17 mouse cellular contexts compared by ENCODE assay signal in genomic region chr1:55185718-55186117, GRCm38 (mm10). TPM values are rescaled to one million over a fixed set of nuclear protein-coding genes. Genes with fewer than 3 reads are reported as not detected.
DNase-seq lines count a peak whose midpoint lies in the region; ATAC-seq and TF ChIP-seq lines count a peak whose summit lies in the region.
"Had no signal": no experiment of that assay in that cellular context is flagged by ENCODE, and none has a peak within 500 bp of the region (broad histone marks: within the 10 kb centered on the region; RNA-seq: fewer than 3 reads in every experiment).

No protein-coding gene starts in this region.

- dilution Hi-C loops in CH12.LX (cut with MboI; ENCODE audit: extremely low pct_ligation_motif_present, extremely low pct_unique_long_range_greater_than_20kb, low sequenced_read_pairs): no loop called here

- no peak for TF ChIP-seq POLR2A in liver, adult 2 months (IDR thresholded peaks at IDR 0.05; ENCODE audit: extremely low read depth, insufficient read depth, low read length)
- no peak for TF ChIP-seq POLR2A in CH12.LX (IDR thresholded peaks at IDR 0.05; ENCODE audit: low read depth, low read length)

- H3K4me2 ChIP-seq in liver, embryonic 11.5 days: no peak overlapping the region
- no peak overlapping the region for H3K4me2 ChIP-seq in CH12.LX (ENCODE audit: insufficient read depth, low read depth, poor library complexity, severe bottlenecking)
- H3K4me2 ChIP-seq: embryonic facial prominence, embryonic 13.5 days; forebrain, embryonic 13.5 days; neural tube, embryonic 13.5 days had no signal

- no peaks in the 10 kb centered on the region for H3K36me3 ChIP-seq in liver, adult 2 months (ENCODE audit: control insufficient read depth, insufficient read depth, low read length)
- no peaks in the 10 kb centered on the region for H3K36me3 ChIP-seq in liver, embryonic 11.5 days (ENCODE audit: control insufficient read depth, insufficient read depth, low read length)
- H3K36me3 ChIP-seq in CH12.LX (replicated peaks in 1 of 2; ENCODE audit: control insufficient read depth in 1 of 2, insufficient read depth in 1 of 2, low read length in 1 of 2): no peaks in the 10 kb centered on the region

- in situ Hi-C loops in CH12.LX (cut with MboI; ENCODE audit: low pct_ligation_motif_present, low pct_unique_long_range_greater_than_20kb, low sequenced_read_pairs): no loop called here

- TF ChIP-seq EP300 in CH12.LX (IDR thresholded peaks at IDR 0.05; ENCODE audit: low read length): no peak

- peak; percentile 50 for TF ChIP-seq RAD21 in CH12.LX (IDR thresholded peaks at IDR 0.05; ENCODE audit: low read depth, low read length)

- no peak overlapping the region for H3K9ac ChIP-seq in liver, adult 2 months (ENCODE audit: low read depth, low read length)
- H3K9ac ChIP-seq in liver, embryonic 11.5 days (ENCODE audit: low read depth, low read length): no peak overlapping the region
- no peak overlapping the region for H3K9ac ChIP-seq in CH12.LX (ENCODE audit: insufficient read depth, low read depth)
- H3K9ac ChIP-seq: embryonic facial prominence, embryonic 13.5 days; forebrain, embryonic 13.5 days; neural tube, embryonic 13.5 days had no signal

- 83% methylated on average over 6 of the region's 6 CpGs for WGBS in liver, adult 2 months
- 75% methylated on average over 6 of the region's 6 CpGs for WGBS in liver, embryonic 11.5 days

- no peaks in the 10 kb centered on the region for H3K79me2 ChIP-seq in liver, adult 2 months (ENCODE audit: control insufficient read depth, insufficient read depth, low read length)
- no peaks in the 10 kb centered on the region for H3K79me2 ChIP-seq in CH12.LX (replicated peaks; ENCODE audit: control insufficient read depth, extremely low read depth, insufficient read depth, poor library complexity, severe bottlenecking)

- TF ChIP-seq CTCF in liver, adult 2 months (IDR thresholded peaks at IDR 0.05; ENCODE audit: low read depth, low read length): peak; percentile 18; the same call in 1 of the 2 replicates
- TF ChIP-seq CTCF in CH12.LX (conservative IDR thresholded peaks at IDR 0.05 in 1 of 2, IDR thresholded peaks at IDR 0.05 in 1 of 2; ENCODE audit: low read depth in 2 of 2, low read length in 2 of 2): peak in 1 of 2 experiments; percentile 61; a peak in 2 of 4 replicates

- H3K4me1 ChIP-seq in liver, adult 2 months (ENCODE audit: control insufficient read depth, insufficient read depth, low read length): no peaks in the 10 kb centered on the region
- H3K4me1 ChIP-seq in liver, embryonic 11.5 days (replicated peaks; ENCODE audit: control insufficient read depth, insufficient read depth, low read length): no peaks in the 10 kb centered on the region
- H3K4me1 ChIP-seq in CH12.LX (ENCODE audit: control insufficient read depth in 1 of 2, insufficient read depth in 2 of 2): no peaks in the 10 kb centered on the region
- H3K4me1 ChIP-seq: embryonic facial prominence, embryonic 13.5 days; forebrain, embryonic 13.5 days; neural tube, embryonic 13.5 days had no signal

- H3K4me3 ChIP-seq in liver, adult 2 months (ENCODE audit: insufficient read depth, low read depth, low read length): no peak overlapping the region
- H3K4me3 ChIP-seq in liver, embryonic 11.5 days (ENCODE audit: low read depth, low read length): no peak overlapping the region
- H3K4me3 ChIP-seq in CH12.LX (replicated peaks in 1 of 3; ENCODE audit: low read depth in 2 of 3, low read length in 2 of 3, poor library complexity in 1 of 3): no peak overlapping the region
- H3K4me3 ChIP-seq: embryonic facial prominence, embryonic 13.5 days; forebrain, embryonic 13.5 days; neural tube, embryonic 13.5 days had no signal

- peak; percentile 30 for DNase-seq in CD4-positive, CD25-positive, alpha-beta regulatory T cell, adult 2 months (ENCODE audit: low read depth, low spot score)
- DNase-seq in liver, adult 2 months (ENCODE audit: extremely low read depth, low read depth, low spot score): peak; percentile 52
- no peak for DNase-seq in liver, embryonic 11.5 days (ENCODE audit: low spot score)
- peak; percentile 30 for DNase-seq in CH12.LX (ENCODE audit: extremely low read depth)
- DNase-seq in frontal cortex, postnatal 10 days (ENCODE audit: low spot score in 2 of 2): no peak
- DNase-seq in cerebellum, postnatal 25 days: no peak
- DNase-seq: B cell, adult 2 months; cerebellum, postnatal 10 days; left cerebral cortex, postnatal 4 days; lung, postnatal 10 days; midbrain, embryonic 14.5 days had no signal

- ATAC-seq in CD4-positive, CD25-positive, alpha-beta regulatory T cell, adult 4 months: no peak
- ATAC-seq in liver, embryonic 11.5 days (replicated peaks; ENCODE audit: low FRiP score): no peak
- peak; percentile 56; the same call in 1 of the 2 replicates for ATAC-seq in common myeloid progenitor, adult 5-6 weeks (replicated peaks; ENCODE audit: low read depth, poor library complexity, severe bottlenecking)
- ATAC-seq: forebrain, embryonic 13.5 days; intestine, embryonic 16.5 days had no signal

- no peak overlapping the region for H3K27ac ChIP-seq in liver, adult 2 months (replicated peaks; ENCODE audit: insufficient read depth, low read depth, low read length)
- no peak overlapping the region for H3K27ac ChIP-seq in liver, embryonic 11.5 days (ENCODE audit: low read depth, low read length)
- no peak overlapping the region for H3K27ac ChIP-seq in CH12.LX (ENCODE audit: insufficient read depth, low read depth)
- H3K27ac ChIP-seq: embryonic facial prominence, embryonic 13.5 days; forebrain, embryonic 13.5 days; neural tube, embryonic 13.5 days had no signal

- H3K27me3 ChIP-seq in liver, adult 2 months (ENCODE audit: control insufficient read depth, insufficient read depth, low read length): no peaks in the 10 kb centered on the region
- H3K27me3 ChIP-seq in liver, embryonic 11.5 days (replicated peaks; ENCODE audit: control insufficient read depth, insufficient read depth, low read length): no peaks in the 10 kb centered on the region
- H3K27me3 ChIP-seq in CH12.LX (replicated peaks): no peaks in the 10 kb centered on the region
- H3K27me3 ChIP-seq: embryonic facial prominence, embryonic 13.5 days; forebrain, embryonic 13.5 days; neural tube, embryonic 13.5 days had no signal

- no peaks in the 10 kb centered on the region for H3K9me3 ChIP-seq in liver, embryonic 11.5 days (ENCODE audit: control insufficient read depth, low read length)
- H3K9me3 ChIP-seq in CH12.LX (replicated peaks; ENCODE audit: low read length): no peaks in the 10 kb centered on the region
- H3K9me3 ChIP-seq: forebrain, embryonic 13.5 days had no signal

TF ChIP-seq in CH12.LX, 34 proteins besides CTCF, POLR2A, EP300 and RAD21:
- TF ChIP-seq SMC3 (IDR thresholded peaks at IDR 0.05; ENCODE audit: low read depth, low read length) (peak; percentile 28), CHD2 (IDR thresholded peaks at IDR 0.05; ENCODE audit: low read length) (no peak)

RNA-seq across cellular contexts. Expression of gene Rftn2, which starts 40.9 kb away (rescaled TPM):
- 1 to 10 TPM; 7.7 to 9.1 TPM for polyA plus RNA-seq in CD4-positive, CD25-positive, alpha-beta regulatory T cell, adult 4 months (2017; shearing (Covaris generic))
- total RNA-seq in liver, adult 2 months (2014; rRNA removed): 0.37 and 0.54 TPM in 2 replicates
- polyA plus RNA-seq in liver, adult 2 months (2012; rRNA removed): 0.24 and 0.29 TPM in 2 replicates
- 2.3 and 2.8 TPM in 2 replicates for polyA plus RNA-seq in liver, embryonic 11.5 days (2014; fragmentation: Nextera tagmentation; extraction: Ambion mirVana)
- total RNA-seq in CH12.LX (2012; rRNA removed): 0.88 and 1.4 TPM in 2 replicates
- total RNA-seq in CH12.LX (2014; rRNA removed): 0.96 and 1.1 TPM in 2 replicates
- polyA plus RNA-seq in CH12.LX (2012; ENCODE audit: insufficient read length, low read depth): 0.91 and 1.4 TPM in 2 replicates
- 2.5 and 2.7 TPM in 2 replicates for total RNA-seq in common myeloid progenitor, adult 5-6 weeks (2017)

RNA-seq across cellular contexts. Expression of gene Mars2, which starts 51.3 kb away (rescaled TPM):
- 1 to 10 TPM; 3.7 to 4.2 TPM for polyA plus RNA-seq in CD4-positive, CD25-positive, alpha-beta regulatory T cell, adult 4 months (2017; shearing (Covaris generic))
- total RNA-seq in liver, adult 2 months (2014; rRNA removed): 1.0 TPM in 2 replicates
- polyA plus RNA-seq in liver, adult 2 months (2012; rRNA removed): 0.67 and 0.75 TPM in 2 replicates
- 5.6 and 5.8 TPM in 2 replicates for polyA plus RNA-seq in liver, embryonic 11.5 days (2014; fragmentation: Nextera tagmentation; extraction: Ambion mirVana)
- total RNA-seq in CH12.LX (2012; rRNA removed) (4.5 and 5.7 TPM in 2 replicates), CH12.LX (2014; rRNA removed) (5.6 and 5.8 TPM in 2 replicates)
- polyA plus RNA-seq in CH12.LX (2012; ENCODE audit: insufficient read length, low read depth): 3.5 and 3.7 TPM in 2 replicates
- 10.1 and 10.9 TPM in 2 replicates for total RNA-seq in common myeloid progenitor, adult 5-6 weeks (2017)

RNA-seq across cellular contexts. Expression of gene Mob4, which starts 54.7 kb away (rescaled TPM):
- 100 to 1,000 TPM; 114 to 124 TPM for polyA plus RNA-seq in CD4-positive, CD25-positive, alpha-beta regulatory T cell, adult 4 months (2017; shearing (Covaris generic))
- total RNA-seq in liver, adult 2 months (2014; rRNA removed): 25.7 and 27.8 TPM in 2 replicates
- polyA plus RNA-seq in liver, adult 2 months (2012; rRNA removed): 5.6 and 6.1 TPM in 2 replicates
- 82.1 and 94.4 TPM in 2 replicates for polyA plus RNA-seq in liver, embryonic 11.5 days (2014; fragmentation: Nextera tagmentation; extraction: Ambion mirVana)
- 12.3 and 16.7 TPM in 2 replicates for total RNA-seq in CH12.LX (2012; rRNA removed)
- total RNA-seq in CH12.LX (2014; rRNA removed): 49.5 and 62.4 TPM in 2 replicates
- 34.1 and 43.2 TPM in 2 replicates for polyA plus RNA-seq in CH12.LX (2012; ENCODE audit: insufficient read length, low read depth)
- 45.9 and 62.2 TPM in 2 replicates for total RNA-seq in common myeloid progenitor, adult 5-6 weeks (2017)

Comparison
In these comparisons a context has a peak if more than half of its experiments do, and no peak if none do; other contexts are left out.
1. DNase-seq: peak in CD4-positive, CD25-positive, alpha-beta regulatory T cell, adult 2 months (single experiment), liver, adult 2 months (single experiment) and CH12.LX (single experiment); none in liver, embryonic 11.5 days (single experiment), frontal cortex, postnatal 10 days (0 of 2) and cerebellum, postnatal 25 days (0 of 2).